Mouse (Mus musculus) CD4-positive, CD25-positive, alpha-beta regulatory T cell, adult 2 months (primary cell): ENCODE measurements around the gene Tiam2.

ENCODE experiments used
- DNase-seq: peaks from one replicate; pipeline ENCODE4 v3.0.0-alpha.2; 2012; ENCODE audit warnings: low read depth, low spot score

Gene Tiam2

GRCm38 (mm10) chr17:3326148-3326902, at the start of gene Tiam2:
Tiam2 (plus strand) TSS chr17:3326573.
- peak; percentile 37 for DNase-seq

- DNase-seq = no peak
Measured at GRCm38 (mm10) chr17:3280321-3280720, 46.1 kb upstream of the Tiam2 start.

DNA sequence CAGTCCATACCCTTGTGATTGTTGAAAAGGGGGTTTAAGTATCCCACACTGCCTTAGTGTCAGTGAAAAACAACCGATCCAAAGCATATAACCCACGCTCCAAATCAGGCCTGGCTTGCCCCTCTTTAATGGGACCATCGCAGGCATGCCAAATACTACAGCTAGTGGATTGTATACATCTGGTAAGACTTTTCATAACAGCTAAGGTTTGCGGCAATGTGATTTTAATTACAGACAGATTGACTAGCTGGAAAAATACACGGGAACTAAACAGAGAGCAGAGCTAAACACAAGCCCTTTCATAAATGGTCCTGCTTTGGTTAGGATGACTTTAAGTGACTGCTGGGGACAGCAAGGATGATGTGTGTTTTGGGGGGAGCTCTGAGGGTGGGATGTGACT, 44.4 kb upstream of the Tiam2 start:
- no peak for DNase-seq

DNA sequence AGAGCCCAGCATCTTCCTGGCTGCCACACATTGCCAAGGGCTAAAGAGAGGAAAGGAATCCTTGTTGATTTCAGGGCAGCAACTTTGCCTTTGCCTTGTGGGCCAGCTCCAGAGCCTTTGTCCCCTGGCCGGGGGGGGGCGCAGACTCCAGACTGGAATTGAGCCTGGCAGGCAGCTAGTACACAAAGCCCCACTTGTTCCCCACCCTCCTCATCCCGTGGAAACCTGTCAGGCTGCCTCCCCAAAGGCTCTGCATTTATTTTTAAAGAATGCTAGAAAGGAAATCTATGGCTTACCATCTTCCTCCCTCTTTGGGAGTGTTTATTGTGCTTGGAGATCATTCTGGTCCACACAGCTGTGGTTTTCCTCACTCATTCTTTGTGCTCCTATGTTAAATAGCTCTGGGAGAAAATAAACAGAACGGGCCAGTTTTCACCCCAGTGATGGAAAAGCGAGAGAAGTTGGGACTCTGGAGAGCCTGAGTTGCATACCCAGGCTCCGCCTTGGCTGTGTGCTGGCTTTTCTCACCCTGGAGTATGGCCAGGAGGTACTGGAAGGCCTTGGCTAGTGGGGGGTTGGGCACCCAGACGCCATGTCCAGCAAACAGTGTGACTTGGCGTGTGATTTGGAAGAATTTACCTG, 41.2 kb upstream of the Tiam2 start:
- DNase-seq = no peak

GRCm38 (mm10) chr17:3286123-3286825, 40.1 kb upstream of the Tiam2 start:
- DNase-seq = no peak

DNA sequence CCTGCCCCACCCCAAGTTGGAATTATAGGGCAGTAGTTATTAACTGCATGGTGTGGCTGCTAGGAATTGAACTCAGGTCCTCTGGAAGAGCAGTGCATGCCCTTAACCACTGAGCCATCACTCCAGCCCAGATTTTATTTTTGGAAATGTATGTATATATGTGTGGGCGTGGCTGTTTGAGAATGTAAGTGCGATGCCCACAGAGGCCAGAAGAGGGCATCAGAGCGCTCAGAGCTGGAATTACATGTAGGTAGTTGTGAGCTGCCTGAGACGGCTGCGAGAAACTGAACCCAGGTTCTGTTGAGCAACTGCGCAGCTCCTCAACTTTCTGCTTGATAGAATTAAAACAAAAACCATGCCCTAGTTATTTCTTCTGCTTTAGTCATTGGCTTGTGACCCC, 38.0 kb upstream of the Tiam2 start:
- DNase-seq = peak; percentile 75

DNA sequence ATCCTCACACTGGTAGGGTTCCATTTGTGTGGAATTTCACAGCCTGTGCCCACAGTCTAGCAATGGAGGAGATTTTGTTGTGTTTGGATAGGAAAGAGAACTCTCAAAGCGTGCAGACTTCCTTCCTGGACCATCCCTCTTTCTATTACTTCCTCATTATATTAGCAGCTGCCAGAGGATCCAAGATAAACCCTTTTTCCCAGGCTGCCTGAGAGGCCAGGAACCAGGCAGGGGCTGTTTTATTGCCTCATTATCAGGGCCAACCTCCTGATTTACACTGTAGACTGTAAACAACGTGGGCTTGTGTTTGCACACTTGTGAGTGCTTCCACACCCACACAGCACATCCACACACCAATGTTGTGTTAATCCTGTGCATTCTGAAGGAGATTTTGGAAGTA, 31.3 kb upstream of the Tiam2 start:
- DNase-seq = no peak

- no peak for DNase-seq
Measured at GRCm38 (mm10) chr17:3299487-3299886, 26.9 kb upstream of the Tiam2 start.

DNA sequence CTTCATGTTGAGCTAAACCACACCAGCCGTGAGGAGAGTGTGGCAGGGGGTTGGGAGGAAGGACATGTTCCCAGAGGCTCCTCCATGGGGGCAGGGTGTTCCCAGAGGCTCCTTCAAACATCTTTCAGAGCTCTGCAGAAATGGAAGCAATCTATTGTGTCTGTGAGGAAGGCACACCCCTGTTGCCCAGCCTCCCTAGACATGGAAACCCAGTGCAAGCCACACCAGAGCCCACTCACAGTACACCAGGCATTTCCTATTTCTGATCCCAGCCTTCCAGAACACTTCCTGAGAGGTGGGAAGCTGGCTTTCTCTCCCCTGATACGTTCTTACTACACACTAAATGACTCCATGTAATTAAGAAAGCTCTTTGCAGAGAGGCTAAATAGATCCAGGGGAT, 20.4 kb upstream of the Tiam2 start:
- DNase-seq = no peak

GRCm38 (mm10) chr17:3313711-3314624, 12.4 kb upstream of the Tiam2 start:
- DNase-seq = peak; percentile 89

- no peak for DNase-seq
Measured at GRCm38 (mm10) chr17:3314625-3315020, 11.8 kb upstream of the Tiam2 start.

GRCm38 (mm10) chr17:3315581-3315980, 10.8 kb upstream of the Tiam2 start:
- DNase-seq = no peak

GRCm38 (mm10) chr17:3326903-3327279, 518 bp downstream of the Tiam2 start:
- DNase-seq = peak; percentile 2

GRCm38 (mm10) chr17:3327335-3327734, 962 bp downstream of the Tiam2 start:
- no peak for DNase-seq

GRCm38 (mm10) chr17:3328820-3329219, 2.4 kb downstream of the Tiam2 start:
- no peak for DNase-seq

DNA sequence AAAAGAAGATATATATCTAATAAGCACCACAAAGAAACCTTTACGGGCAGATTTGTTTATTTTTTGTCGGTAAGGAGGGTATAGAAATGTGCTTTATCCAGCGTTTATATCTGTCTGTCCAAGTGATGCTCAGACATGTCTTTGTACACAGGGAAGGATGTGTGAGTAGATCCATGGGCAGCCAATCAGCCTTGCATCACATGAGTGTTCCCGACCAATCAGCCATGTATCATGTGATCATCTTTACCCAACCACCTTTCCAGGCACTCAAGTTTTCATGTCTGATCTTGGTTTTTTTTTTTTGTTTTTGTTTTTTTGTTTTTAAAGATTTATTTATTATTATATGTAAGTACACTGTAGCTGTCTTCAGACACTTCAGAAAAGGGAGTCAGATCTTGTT, 3.1 kb downstream of the Tiam2 start:
- no peak for DNase-seq

DNA sequence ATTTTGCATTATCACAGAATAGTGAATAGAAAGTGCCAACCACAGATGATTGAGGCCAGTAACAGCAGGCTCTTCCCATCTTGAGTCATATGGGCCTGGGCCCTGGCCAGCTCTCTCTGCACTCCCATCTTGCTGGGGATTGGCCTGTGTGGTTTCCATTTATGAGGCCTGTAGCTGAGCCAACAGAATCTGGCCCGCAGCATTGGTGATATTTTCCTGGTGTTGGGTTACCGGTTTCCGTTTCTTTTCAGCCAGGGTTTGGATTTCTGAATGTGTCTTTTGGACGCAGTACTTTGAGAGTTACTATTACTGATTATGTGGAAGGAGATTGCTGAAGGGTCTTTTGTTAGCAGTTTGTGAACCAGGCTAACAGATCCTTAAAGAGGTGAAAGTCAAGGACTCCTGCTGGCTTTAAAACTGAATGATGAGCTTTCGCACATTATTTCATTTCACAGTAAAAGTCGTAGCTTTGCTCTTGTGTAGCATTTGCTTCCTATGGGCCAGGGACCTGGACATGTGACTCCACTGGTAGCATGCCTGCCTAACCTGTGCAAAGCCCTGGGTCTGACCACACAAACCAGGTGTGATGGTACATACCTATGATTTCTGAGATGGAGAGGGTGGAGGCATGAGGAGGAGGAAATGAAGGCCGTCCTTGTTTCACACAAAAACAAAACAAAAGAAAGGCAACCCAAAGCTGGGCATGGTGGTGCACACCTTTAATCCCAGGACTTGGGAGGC, 5.5 kb downstream of the Tiam2 start:
- no peak for DNase-seq

DNA sequence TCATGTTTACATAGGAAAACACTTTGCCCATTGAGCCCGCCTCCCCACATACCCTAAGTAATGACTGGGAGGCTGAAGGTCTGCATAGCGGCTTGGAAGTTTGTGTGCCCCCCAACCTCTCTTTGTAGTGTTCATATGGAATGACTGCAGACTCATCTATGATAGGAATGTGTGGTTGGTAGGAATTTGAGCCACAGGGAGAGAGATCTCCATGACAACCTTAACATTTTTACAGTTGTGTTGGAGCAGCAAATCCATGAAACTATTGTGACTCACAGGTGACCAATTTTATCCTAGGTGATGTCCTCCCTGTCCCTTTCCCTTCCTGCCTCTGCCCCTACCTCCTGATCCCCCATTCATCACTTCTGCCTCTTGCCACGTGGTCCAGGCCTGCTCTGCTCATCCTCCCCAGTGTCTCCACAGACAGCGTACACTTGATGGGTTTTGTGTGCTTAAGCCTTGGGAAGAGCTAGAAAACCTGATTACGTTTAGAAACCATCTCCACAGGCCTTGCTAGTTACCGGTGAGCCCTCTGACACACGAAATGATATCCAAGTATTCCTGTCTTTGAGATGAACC, 9.9 kb downstream of the Tiam2 start:
- DNase-seq = no peak

GRCm38 (mm10) chr17:3336887-3337524, 10.6 kb downstream of the Tiam2 start:
- DNase-seq = no peak

DNA sequence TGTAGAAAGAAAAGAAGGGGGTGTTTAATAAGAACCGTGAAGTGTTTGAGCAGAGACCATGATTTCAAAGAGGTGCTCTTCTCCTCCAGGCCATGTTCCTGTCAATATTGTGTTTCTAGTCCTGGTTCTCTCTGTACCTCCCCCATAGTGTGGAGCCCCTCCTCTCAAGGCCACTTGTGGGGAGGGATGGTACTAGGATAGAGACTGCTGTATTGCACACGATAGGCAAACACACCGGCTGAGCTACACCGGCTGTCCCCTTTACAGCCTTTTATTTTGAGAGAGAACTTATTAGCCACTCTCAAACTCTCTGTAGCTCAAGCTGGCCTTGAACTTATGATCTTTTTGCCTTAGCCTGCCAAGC, 11.1 kb downstream of the Tiam2 start:
- no peak for DNase-seq
